Comparison of ENCODE assay signal across 24 mouse cellular contexts in the genomic region with DNA sequence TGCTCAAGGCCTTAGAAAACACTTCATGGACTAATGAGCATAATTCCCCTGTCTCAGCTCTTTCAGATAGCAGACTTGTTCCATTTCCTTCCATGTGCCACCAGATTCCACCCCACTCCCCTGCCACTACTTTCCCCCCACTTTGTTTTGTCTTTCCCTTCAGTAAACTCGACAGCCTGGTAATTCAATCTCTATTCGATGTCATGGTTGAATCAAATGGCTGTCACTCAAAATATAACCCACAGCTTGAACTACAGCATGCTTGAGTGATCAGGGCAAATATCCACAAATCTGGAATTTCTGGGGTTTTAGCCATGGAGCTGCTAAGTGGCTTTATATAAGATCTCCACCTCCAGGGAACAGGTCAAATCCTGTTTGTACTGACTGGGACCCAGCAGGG.
A peak's percentile ranks its signal among the peaks of the same experiment; 100 is the strongest.
DNase-seq lines count a peak whose midpoint lies in the region; ATAC-seq and TF ChIP-seq lines count a peak whose summit lies in the region.
"Had no signal": no experiment of that assay in that cellular context is flagged by ENCODE, and none has a peak within 500 bp of the region (broad histone marks: within the 10 kb centered on the region; RNA-seq: fewer than 3 reads in every experiment).

No protein-coding gene starts in this region.

- no peak for TF ChIP-seq POLR2A in brain, embryonic 14.5 days (IDR thresholded peaks at IDR 0.05; ENCODE audit: borderline replicate concordance, extremely low read depth, insufficient read depth, insufficient read length, poor library complexity, severe bottlenecking)

- peak; percentile 25 for DNase-seq in embryo, embryonic 10.5 days (ENCODE audit: low spot score)
- DNase-seq in embryo, embryonic 10 days (ENCODE audit: low spot score) = no peak
- DNase-seq in kidney, postnatal 25 days = no peak
- DNase-seq in brain, embryonic 14.5 days (ENCODE audit: low read depth) = peak; percentile 31
- peak; percentile 2 for DNase-seq in midbrain, embryonic 14.5 days
- no peak for DNase-seq in ovary, adult 18-20 months (ENCODE audit: low spot score)
- DNase-seq: adrenal gland, postnatal 36 days; cerebellum, adult 11 months; gastrocnemius, postnatal 25 days; heart, adult 18-20 months; heart, postnatal 14 days; kidney, adult 18-20 months; kidney, postnatal 14 days; liver, embryonic 13.5 days; lung, adult 2 months; right cerebral cortex, adult 18-20 months; right cerebral cortex, postnatal 4 days; thymus, postnatal 25 days had no signal

- H3K27ac ChIP-seq in kidney, embryonic 16.5 days (ENCODE audit: low read length) = 0 out of 2 replicates have a peak overlapping the region, but pooled peaks have one; percentile 23
- no peak overlapping the region for H3K27ac ChIP-seq in midbrain, embryonic 14.5 days (replicated peaks; ENCODE audit: low read depth, low read length)
- no peak overlapping the region for H3K27ac ChIP-seq in forebrain, embryonic 15.5 days (replicated peaks)
- H3K27ac ChIP-seq: heart, embryonic 13.5 days; layer of hippocampus, adult 2 months; limb, embryonic 13.5 days; liver, embryonic 13.5 days; neural tube, embryonic 12.5 days had no signal

- WGBS in kidney, embryonic 16.5 days = 28% methylated on average over 2 of the region's 2 CpGs
- WGBS in midbrain, embryonic 14.5 days = 7% methylated on average over 2 of the region's 2 CpGs
- 31% methylated on average over 2 of the region's 2 CpGs for WGBS in forebrain, embryonic 15.5 days

- no peak overlapping the region for H3K4me2 ChIP-seq in kidney, embryonic 16.5 days (replicated peaks; ENCODE audit: low read depth, low read length)
- H3K4me2 ChIP-seq in midbrain, embryonic 14.5 days (ENCODE audit: low read length) = no peak overlapping the region
- H3K4me2 ChIP-seq in forebrain, embryonic 15.5 days (replicated peaks) = no peak overlapping the region
- H3K4me2 ChIP-seq: heart, embryonic 13.5 days; limb, embryonic 13.5 days; liver, embryonic 13.5 days; neural tube, embryonic 12.5 days had no signal

- peaks cover 5% of the 10 kb centered on the region; the same call in 1 of the 2 replicates for H3K4me1 ChIP-seq in kidney, embryonic 16.5 days (ENCODE audit: insufficient read depth, low read length)
- H3K4me1 ChIP-seq in midbrain, embryonic 14.5 days (ENCODE audit: control insufficient read depth, insufficient read depth, low read length) = no peaks in the 10 kb centered on the region
- H3K4me1 ChIP-seq in forebrain, embryonic 15.5 days = no peaks in the 10 kb centered on the region
- H3K4me1 ChIP-seq: heart, embryonic 13.5 days; liver, embryonic 13.5 days; neural tube, embryonic 12.5 days had no signal

- no peaks in the 10 kb centered on the region for H3K27me3 ChIP-seq in kidney, embryonic 16.5 days (ENCODE audit: insufficient read depth, low read length)
- no peaks in the 10 kb centered on the region for H3K27me3 ChIP-seq in midbrain, embryonic 14.5 days (ENCODE audit: control insufficient read depth, insufficient read depth, low read length)
- H3K27me3 ChIP-seq in forebrain, embryonic 15.5 days = no peaks in the 10 kb centered on the region
- H3K27me3 ChIP-seq: heart, embryonic 13.5 days; limb, embryonic 13.5 days; liver, embryonic 13.5 days; neural tube, embryonic 12.5 days had no signal

- H3K9me3 ChIP-seq in kidney, embryonic 16.5 days (ENCODE audit: low read length) = no peaks in the 10 kb centered on the region
- no peaks in the 10 kb centered on the region for H3K9me3 ChIP-seq in midbrain, embryonic 14.5 days (ENCODE audit: control insufficient read depth, low read length)
- no peaks in the 10 kb centered on the region for H3K9me3 ChIP-seq in forebrain, embryonic 15.5 days
- H3K9me3 ChIP-seq: heart, embryonic 13.5 days; limb, embryonic 13.5 days; liver, embryonic 13.5 days; neural tube, embryonic 12.5 days had no signal

- H3K4me3 ChIP-seq in kidney, embryonic 16.5 days (ENCODE audit: low read length) = no peak overlapping the region
- no peak overlapping the region for H3K4me3 ChIP-seq in midbrain, embryonic 14.5 days (replicated peaks; ENCODE audit: low read depth, low read length)
- H3K4me3 ChIP-seq in forebrain, embryonic 15.5 days = no peak overlapping the region
- H3K4me3 ChIP-seq: heart, embryonic 13.5 days; layer of hippocampus, adult 2 months; limb, embryonic 13.5 days; liver, embryonic 13.5 days; neural tube, embryonic 12.5 days had no signal

- H3K9ac ChIP-seq in kidney, embryonic 16.5 days (replicated peaks; ENCODE audit: low read length) = no peak overlapping the region
- H3K9ac ChIP-seq in midbrain, embryonic 14.5 days (replicated peaks; ENCODE audit: low read length) = no peak overlapping the region
- H3K9ac ChIP-seq in forebrain, embryonic 15.5 days (replicated peaks) = no peak overlapping the region
- H3K9ac ChIP-seq: heart, embryonic 13.5 days; limb, embryonic 13.5 days; liver, embryonic 13.5 days; neural tube, embryonic 12.5 days had no signal

- ATAC-seq in kidney, embryonic 16.5 days (ENCODE audit: low FRiP score, low TSS enrichment) = no peak
- no peak for ATAC-seq in midbrain, embryonic 14.5 days (ENCODE audit: low FRiP score, low TSS enrichment)
- ATAC-seq in forebrain, embryonic 15.5 days (replicated peaks) = no peak

- no peak for TF ChIP-seq CTCF in brain, embryonic 14.5 days (IDR thresholded peaks at IDR 0.05; ENCODE audit: borderline replicate concordance, extremely low read depth, insufficient read depth, insufficient read length)

- H3K36me3 ChIP-seq in kidney, embryonic 16.5 days (ENCODE audit: insufficient read depth, low read length) = no peaks in the 10 kb centered on the region
- H3K36me3 ChIP-seq in midbrain, embryonic 14.5 days (ENCODE audit: control insufficient read depth, insufficient read depth, low read length) = no peaks in the 10 kb centered on the region
- H3K36me3 ChIP-seq in forebrain, embryonic 15.5 days = no peaks in the 10 kb centered on the region
- H3K36me3 ChIP-seq: heart, embryonic 13.5 days; limb, embryonic 13.5 days; liver, embryonic 13.5 days; neural tube, embryonic 12.5 days had no signal

Comparison
In these comparisons a context has a peak if more than half of its experiments do, and no peak if none do; other contexts are left out.
1. DNase-seq: peak in embryo, embryonic 10.5 days (single experiment), brain, embryonic 14.5 days (single experiment) and midbrain, embryonic 14.5 days (single experiment); none in embryo, embryonic 10 days (single experiment), kidney, postnatal 25 days (0 of 2) and ovary, adult 18-20 months (single experiment).